Comparison of ENCODE assay signal across 9 mouse cellular contexts in the genomic region with DNA sequence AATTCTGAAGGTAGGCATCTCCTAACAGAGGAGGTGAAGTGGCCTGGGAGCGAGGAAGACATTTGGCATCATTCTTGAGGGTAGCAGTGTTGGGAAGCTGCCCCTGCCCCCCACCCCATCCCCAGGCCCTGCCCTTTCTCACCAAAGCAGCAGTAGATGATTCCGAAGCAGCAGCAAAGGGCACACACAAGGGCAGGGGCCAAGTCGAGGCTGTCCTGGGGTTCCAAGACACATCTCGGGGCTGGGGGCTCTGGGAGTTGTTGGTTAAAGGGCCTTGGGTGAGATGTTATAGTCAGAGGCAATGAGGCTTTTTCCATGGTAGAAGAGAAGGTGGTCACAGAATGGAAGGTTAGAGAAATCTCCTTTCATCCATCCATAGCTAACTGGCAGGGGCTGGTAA. TPM values are rescaled to one million over a fixed set of nuclear protein-coding genes. Genes with fewer than 3 reads are reported as not detected.
DNase-seq lines count a peak whose midpoint lies in the region; ATAC-seq and TF ChIP-seq lines count a peak whose summit lies in the region.
"Had no signal": no experiment of that assay in that cellular context is flagged by ENCODE, and none has a peak within 500 bp of the region (broad histone marks: within the 10 kb centered on the region; RNA-seq: fewer than 3 reads in every experiment).

No protein-coding gene starts in this region.

- H3K4me1 ChIP-seq in lung, embryonic 15.5 days, result peaks cover 35% of the 10 kb centered on the region
- peaks cover 34% of the 10 kb centered on the region for H3K4me1 ChIP-seq in forebrain, embryonic 15.5 days
- H3K4me1 ChIP-seq in limb, embryonic 13.5 days, result peaks cover 37% of the 10 kb centered on the region
- H3K4me1 ChIP-seq in olfactory bulb, adult 2 months (ENCODE audit: control insufficient read depth, insufficient read depth, low read length), result peaks cover 32% of the 10 kb centered on the region

- peak overlapping the region; percentile 90; the same call in 1 of the 2 replicates for H3K9ac ChIP-seq in lung, embryonic 15.5 days
- peak overlapping the region; percentile 80; the same call in 1 of the 2 replicates for H3K9ac ChIP-seq in forebrain, embryonic 15.5 days (replicated peaks)
- peak overlapping the region; percentile 90 for H3K9ac ChIP-seq in limb, embryonic 13.5 days

- peak overlapping the region; percentile 88 for H3K4me2 ChIP-seq in lung, embryonic 15.5 days
- peak overlapping the region; percentile 75 for H3K4me2 ChIP-seq in forebrain, embryonic 15.5 days (replicated peaks)
- peak overlapping the region; percentile 78 for H3K4me2 ChIP-seq in limb, embryonic 13.5 days (replicated peaks)

- peak overlapping the region; percentile 99 for H3K27ac ChIP-seq in lung, embryonic 15.5 days
- peak overlapping the region; percentile 99; the same call in 1 of the 2 replicates for H3K27ac ChIP-seq in forebrain, embryonic 15.5 days (replicated peaks)
- peak overlapping the region; percentile 99; the same call in 1 of the 2 replicates for H3K27ac ChIP-seq in limb, embryonic 13.5 days
- H3K27ac ChIP-seq in olfactory bulb, adult 2 months (ENCODE audit: insufficient read depth, low read depth, low read length), result peak overlapping the region; percentile 78

- no peaks in the 10 kb centered on the region for H3K9me3 ChIP-seq in lung, embryonic 15.5 days
- H3K9me3 ChIP-seq in forebrain, embryonic 15.5 days, result no peaks in the 10 kb centered on the region
- H3K9me3 ChIP-seq in limb, embryonic 13.5 days, result no peaks in the 10 kb centered on the region

- ATAC-seq in lung, embryonic 15.5 days (ENCODE audit: borderline replicate concordance, extremely low read depth, low FRiP score, low TSS enrichment), result no peak
- ATAC-seq in forebrain, embryonic 15.5 days (replicated peaks), result no peak
- no peak for ATAC-seq in limb, embryonic 13.5 days (ENCODE audit: low FRiP score, low read depth)

- peak overlapping the region; percentile 89 for H3K4me3 ChIP-seq in lung, embryonic 15.5 days
- H3K4me3 ChIP-seq in forebrain, embryonic 15.5 days, result peak overlapping the region; percentile 57; the same call in 1 of the 2 replicates
- peak overlapping the region; percentile 76 for H3K4me3 ChIP-seq in limb, embryonic 13.5 days
- peak overlapping the region; percentile 44 for H3K4me3 ChIP-seq in olfactory bulb, adult 2 months (ENCODE audit: insufficient read depth, low read depth, low read length)

- H3K36me3 ChIP-seq in lung, embryonic 15.5 days, result peaks cover 20% of the 10 kb centered on the region; the same call in 1 of the 2 replicates
- H3K36me3 ChIP-seq in forebrain, embryonic 15.5 days, result peaks cover 5% of the 10 kb centered on the region; the same call in 1 of the 2 replicates
- H3K36me3 ChIP-seq in limb, embryonic 13.5 days, result peaks cover 57% of the 10 kb centered on the region

- no peak for TF ChIP-seq POLR2A in olfactory bulb, adult 2 months (IDR thresholded peaks at IDR 0.05; ENCODE audit: insufficient read depth, low read depth, low read length)

- no peak for TF ChIP-seq CTCF in olfactory bulb, adult 2 months (IDR thresholded peaks at IDR 0.05; ENCODE audit: insufficient read depth, low read depth, low read length)

- 61% methylated on average over 4 of the region's 4 CpGs for WGBS in lung, embryonic 15.5 days
- WGBS in forebrain, embryonic 15.5 days, result 57% methylated on average over 4 of the region's 4 CpGs
- WGBS in limb, embryonic 13.5 days, result 57% methylated on average over 4 of the region's 4 CpGs
- 31% methylated on average over 4 of the region's 4 CpGs for WGBS in olfactory bulb, adult 2 months

- DNase-seq in lung, postnatal 25 days (ENCODE audit: low spot score), result no peak
- DNase-seq in spleen, postnatal 36 days (ENCODE audit: low spot score in 2 of 2), result no peak
- DNase-seq in thymus, postnatal 25 days, result no peak
- DNase-seq in ovary, postnatal 10 days (ENCODE audit: low spot score), result no peak

- H3K27me3 ChIP-seq in lung, embryonic 15.5 days, result no peaks in the 10 kb centered on the region
- no peaks in the 10 kb centered on the region for H3K27me3 ChIP-seq in forebrain, embryonic 15.5 days
- H3K27me3 ChIP-seq in limb, embryonic 13.5 days, result no peaks in the 10 kb centered on the region
- H3K27me3 ChIP-seq: Patski had no signal

RNA-seq across cellular contexts. Expression of a gene that starts 0.9 kb away (rescaled TPM):
- polyA plus RNA-seq in lung, embryonic 15.5 days (2015; fragmentation: Nextera tagmentation; extraction: Ambion mirVana), result 50.1 and 55.2 TPM in 2 replicates
- 60.4 and 62.8 TPM in 2 replicates for polyA plus RNA-seq in forebrain, embryonic 15.5 days (2015; fragmentation: Nextera tagmentation; extraction: Ambion mirVana)
- 58.8 and 66.8 TPM in 2 replicates for polyA plus RNA-seq in limb, embryonic 13.5 days (2015; fragmentation: Nextera tagmentation; extraction: Ambion mirVana)
- not detected in 2 replicates for polyA plus RNA-seq in olfactory bulb, adult 2 months (2012; ENCODE audit: insufficient read depth, insufficient read length, low replicate concordance, missing spikeins)

RNA-seq across cellular contexts. Expression of a gene that starts 1.2 kb away (rescaled TPM):
- 15.8 and 16.6 TPM in 2 replicates for polyA plus RNA-seq in lung, embryonic 15.5 days (2015; fragmentation: Nextera tagmentation; extraction: Ambion mirVana)
- polyA plus RNA-seq in forebrain, embryonic 15.5 days (2015; fragmentation: Nextera tagmentation; extraction: Ambion mirVana), result 12.6 and 13.6 TPM in 2 replicates
- polyA plus RNA-seq in limb, embryonic 13.5 days (2015; fragmentation: Nextera tagmentation; extraction: Ambion mirVana), result 25.3 and 27.1 TPM in 2 replicates
- polyA plus RNA-seq in olfactory bulb, adult 2 months (2012; ENCODE audit: insufficient read depth, insufficient read length, low replicate concordance, missing spikeins), result not detected in 2 replicates

RNA-seq across cellular contexts. Expression of a gene that starts 12.2 kb away (rescaled TPM):
- polyA plus RNA-seq in lung, embryonic 15.5 days (2015; fragmentation: Nextera tagmentation; extraction: Ambion mirVana), result 2.9 and 4.0 TPM in 2 replicates
- 0.20 and 0.43 TPM in 2 replicates for polyA plus RNA-seq in forebrain, embryonic 15.5 days (2015; fragmentation: Nextera tagmentation; extraction: Ambion mirVana)
- polyA plus RNA-seq in limb, embryonic 13.5 days (2015; fragmentation: Nextera tagmentation; extraction: Ambion mirVana), result 0.56 and 0.78 TPM in 2 replicates
- polyA plus RNA-seq in olfactory bulb, adult 2 months (2012; ENCODE audit: insufficient read depth, insufficient read length, low replicate concordance, missing spikeins), result not detected in 2 replicates

RNA-seq across cellular contexts. Expression of a gene that starts 14.2 kb away (rescaled TPM):
- 206 and 214 TPM in 2 replicates for polyA plus RNA-seq in lung, embryonic 15.5 days (2015; fragmentation: Nextera tagmentation; extraction: Ambion mirVana)
- polyA plus RNA-seq in forebrain, embryonic 15.5 days (2015; fragmentation: Nextera tagmentation; extraction: Ambion mirVana), result 190 and 199 TPM in 2 replicates
- polyA plus RNA-seq in limb, embryonic 13.5 days (2015; fragmentation: Nextera tagmentation; extraction: Ambion mirVana), result 224 and 240 TPM in 2 replicates
- polyA plus RNA-seq in olfactory bulb, adult 2 months (2012; ENCODE audit: insufficient read depth, insufficient read length, low replicate concordance, missing spikeins), result not detected in 2 replicates

RNA-seq across cellular contexts. Expression of a gene that starts 18.5 kb away (rescaled TPM):
- polyA plus RNA-seq in lung, embryonic 15.5 days (2015; fragmentation: Nextera tagmentation; extraction: Ambion mirVana), result 69.2 and 77.7 TPM in 2 replicates
- polyA plus RNA-seq in forebrain, embryonic 15.5 days (2015; fragmentation: Nextera tagmentation; extraction: Ambion mirVana), result 28.1 and 28.6 TPM in 2 replicates
- 30.2 and 34.0 TPM in 2 replicates for polyA plus RNA-seq in limb, embryonic 13.5 days (2015; fragmentation: Nextera tagmentation; extraction: Ambion mirVana)
- polyA plus RNA-seq in olfactory bulb, adult 2 months (2012; ENCODE audit: insufficient read depth, insufficient read length, low replicate concordance, missing spikeins), result not detected in 2 replicates

Comparison
In these comparisons a context has a peak if more than half of its experiments do, and no peak if none do; other contexts are left out.
1. RNA of a gene that starts 0.9 kb away (polyA plus RNA-seq): 58.8 to 66.8 TPM in limb, embryonic 13.5 days, 60.4 to 62.8 TPM in forebrain, embryonic 15.5 days and 50.1 to 55.2 TPM in lung, embryonic 15.5 days; not detected in olfactory bulb, adult 2 months; every median in the first group is over 10 times any median in the second.
2. RNA of a gene that starts 1.2 kb away (polyA plus RNA-seq): 25.3 to 27.1 TPM in limb, embryonic 13.5 days, 15.8 to 16.6 TPM in lung, embryonic 15.5 days and 12.6 to 13.6 TPM in forebrain, embryonic 15.5 days; not detected in olfactory bulb, adult 2 months; every median in the first group is over 10 times any median in the second.
3. Peak in every context shown above with its lines, with median percentiles within 50 percentile points of each other: H3K27ac ChIP-seq, H3K4me2 ChIP-seq, H3K4me3 ChIP-seq and H3K9ac ChIP-seq.